Mouse (Mus musculus) CH12.LX (cell line): ENCODE measurements at regions not wholly inside any gene's neighbourhood (a gene's known extent, or its start where the extent isn't known, plus 50 kb on each side); places are given as distances from the start of the nearest gene placed in this dataset.

Experiments used
- DNase-seq: peaks from one replicate; pipeline ENCODE4 v3.0.0-alpha.2; 2013; ENCODE audit errors: extremely low read depth
- H3K27ac ChIP-seq: 2 replicates; pipeline ENCODE4 v1.5.1; 2012; ENCODE audit warnings: low read depth, mild to moderate bottlenecking, control low read depth, moderate library complexity; ENCODE audit not compliant: insufficient read depth
- H3K27me3 ChIP-seq: replicated peaks from 2 replicates; pipeline ENCODE3; 2012; ENCODE audit warnings: inconsistent platforms
- H3K36me3 ChIP-seq, 2 experiments: replicated peaks in 1 of 2; 2 replicates each; pipeline versions ENCODE3 to v1.6.1; 2012; ENCODE audit warnings: inconsistent platforms in 1 of 2, low read length in 1 of 2, mild to moderate bottlenecking in 1 of 2, mixed read lengths in 1 of 2, moderate library complexity in 1 of 2; ENCODE audit not compliant: control insufficient read depth in 1 of 2, insufficient read depth in 1 of 2
- H3K4me1 ChIP-seq, 2 experiments: 2 replicates each; pipeline ENCODE4 v1.6.1; 2012; ENCODE audit warnings: inconsistent platforms in 1 of 2, moderate library complexity in 1 of 2; ENCODE audit not compliant: insufficient read depth in 2 of 2, control insufficient read depth in 1 of 2
- H3K4me2 ChIP-seq: 2 replicates; pipeline ENCODE4 v1.6.1; 2012; ENCODE audit warnings: low read depth, mild to moderate bottlenecking, control low read depth; ENCODE audit not compliant: poor library complexity, insufficient read depth, severe bottlenecking
- H3K4me3 ChIP-seq, 3 experiments: fragments of 150-350 bp in 1 of 3; sonication (generic) in 1 of 3; replicated peaks in 1 of 3; 2 replicates each; pipeline versions ENCODE3 to v1.5.1; 2011 to 2012; ENCODE audit warnings: low read depth in 2 of 3, low read length in 2 of 3, mild to moderate bottlenecking in 2 of 3, moderate library complexity in 2 of 3, control low read depth in 1 of 3, improper control_type of control experiment in 1 of 3, inconsistent platforms in 1 of 3, mixed read lengths in 1 of 3; ENCODE audit not compliant: poor library complexity in 1 of 3
- H3K79me2 ChIP-seq: replicated peaks from 2 replicates; pipeline ENCODE4 v1.6.1; 2012; ENCODE audit warnings: mild to moderate bottlenecking, moderate library complexity; ENCODE audit not compliant: control insufficient read depth, poor library complexity, insufficient read depth, severe bottlenecking; ENCODE audit errors: extremely low read depth
- H3K9ac ChIP-seq: 2 replicates; pipeline ENCODE4 v1.6.1; 2012; ENCODE audit warnings: low read depth, mild to moderate bottlenecking, control low read depth, moderate library complexity; ENCODE audit not compliant: insufficient read depth
- H3K9me3 ChIP-seq: replicated peaks from 2 replicates; pipeline ENCODE3; 2012; ENCODE audit warnings: low read length, inconsistent platforms, mixed read lengths
- BHLHE40 ChIP-seq: IDR thresholded peaks from 2 replicates; pipeline ENCODE4 v1.6.1; 2011; ENCODE audit warnings: mild to moderate bottlenecking, low read depth, low read length, improper control_type of control experiment
- CHD2 ChIP-seq: IDR thresholded peaks from 2 replicates; pipeline ENCODE4 v1.6.1; 2011; ENCODE audit warnings: low read length, improper control_type of control experiment
- E2F4 ChIP-seq: IDR thresholded peaks from 2 replicates; pipeline ENCODE4 v1.6.1; 2011; ENCODE audit warnings: low read depth, low read length, improper control_type of control experiment; ENCODE audit not compliant: insufficient replicate concordance
- EP300 ChIP-seq: IDR thresholded peaks from 2 replicates; pipeline ENCODE4 v1.6.1; 2011; ENCODE audit warnings: low read length, improper control_type of control experiment
- ETS1 ChIP-seq: conservative IDR thresholded peaks from 2 replicates; pipeline ENCODE4 v1.6.1; 2012; ENCODE audit warnings: low read depth, mild to moderate bottlenecking, inconsistent platforms, low read length, improper control_type of control experiment, moderate library complexity
- IRF4 ChIP-seq: IDR thresholded peaks from 2 replicates; pipeline ENCODE4 v1.6.1; 2014; ENCODE audit warnings: low read depth, mild to moderate bottlenecking, inconsistent platforms, low read length, improper control_type of control experiment
- JUN ChIP-seq: IDR thresholded peaks from 2 replicates; pipeline ENCODE4 v1.6.1; 2011; ENCODE audit warnings: low read depth, mild to moderate bottlenecking, low read length, improper control_type of control experiment, moderate library complexity; ENCODE audit not compliant: insufficient read depth
- JUND ChIP-seq: conservative IDR thresholded peaks from 2 replicates; pipeline ENCODE4 v1.6.1; 2011; ENCODE audit warnings: low read depth, low read length, improper control_type of control experiment
- MAFK ChIP-seq: IDR thresholded peaks from 2 replicates; pipeline ENCODE4 v1.6.1; 2011; ENCODE audit warnings: low read length, improper control_type of control experiment; ENCODE audit not compliant: insufficient replicate concordance
- MAX ChIP-seq: IDR thresholded peaks from 2 replicates; pipeline ENCODE4 v1.6.1; 2011; ENCODE audit warnings: low read length, improper control_type of control experiment
- MEF2A ChIP-seq: IDR thresholded peaks from 2 replicates; pipeline ENCODE4 v1.6.1; 2014; ENCODE audit warnings: low read depth, mild to moderate bottlenecking, inconsistent platforms, low read length, improper control_type of control experiment, borderline replicate concordance
- MXI1 ChIP-seq: IDR thresholded peaks from 2 replicates; pipeline ENCODE4 v1.6.1; 2011; ENCODE audit warnings: mild to moderate bottlenecking, low read depth, low read length, improper control_type of control experiment
- MYC ChIP-seq: IDR thresholded peaks from 2 replicates; pipeline ENCODE4 v1.6.1; 2011; ENCODE audit warnings: low read depth, mild to moderate bottlenecking, improper control_type of control experiment, low read length
- NELFE ChIP-seq: IDR thresholded peaks from 2 replicates; pipeline ENCODE4 v1.6.1; 2011; ENCODE audit warnings: low read depth, low read length, improper control_type of control experiment
- NRF1 ChIP-seq: IDR thresholded peaks from 2 replicates; pipeline ENCODE4 v1.6.1; 2014; ENCODE audit warnings: low read depth, mild to moderate bottlenecking, inconsistent platforms, low read length, improper control_type of control experiment, moderate library complexity
- PAX5 ChIP-seq: IDR thresholded peaks from 2 replicates; pipeline ENCODE4 v1.6.1; 2012; ENCODE audit warnings: low read length, inconsistent platforms, mixed read lengths
- POLR2A ChIP-seq: IDR thresholded peaks from 2 replicates; pipeline ENCODE4 v1.6.1; 2011; ENCODE audit warnings: low read depth, mild to moderate bottlenecking, improper control_type of control experiment, low read length
- RAD21 ChIP-seq: IDR thresholded peaks from 2 replicates; pipeline ENCODE4 v1.6.1; 2011; ENCODE audit warnings: low read depth, mild to moderate bottlenecking, low read length, improper control_type of control experiment, moderate library complexity
- RCOR1 ChIP-seq: conservative IDR thresholded peaks from 2 replicates; pipeline ENCODE4 v1.6.1; 2012; ENCODE audit warnings: low read depth, mild to moderate bottlenecking, inconsistent platforms, low read length, improper control_type of control experiment
- SMC3 ChIP-seq: IDR thresholded peaks from 2 replicates; pipeline ENCODE4 v1.6.1; 2011; ENCODE audit warnings: low read depth, low read length, improper control_type of control experiment
- TCF12 ChIP-seq: IDR thresholded peaks from 2 replicates; pipeline ENCODE4 v1.6.1; 2014; ENCODE audit warnings: low read depth, mild to moderate bottlenecking, inconsistent platforms, low read length, improper control_type of control experiment
- UBTF ChIP-seq: IDR thresholded peaks from 2 replicates; pipeline ENCODE4 v1.6.1; 2012; ENCODE audit warnings: low read depth, mild to moderate bottlenecking, inconsistent platforms, low read length, improper control_type of control experiment, moderate library complexity
- USF2 ChIP-seq: conservative IDR thresholded peaks from 2 replicates; pipeline ENCODE4 v1.6.1; 2011; ENCODE audit warnings: low read depth, low read length, improper control_type of control experiment
- ZC3H11A ChIP-seq: IDR thresholded peaks from 2 replicates; pipeline ENCODE4 v1.6.1; 2012; ENCODE audit warnings: low read depth, mild to moderate bottlenecking, inconsistent platforms, low read length, improper control_type of control experiment
- dilution Hi-C: fragments of 300-500 bp; cut with MboI; formaldehyde crosslinking; loops from 2 replicates; pipeline ENCODE4 v1.14.3; 2020; ENCODE audit warnings: low sequenced_read_pairs; ENCODE audit not compliant: extremely low pct_unique_long_range_greater_than_20kb, extremely low pct_ligation_motif_present
- in situ Hi-C: fragments of 300-500 bp; cut with MboI; formaldehyde crosslinking; loops from 3 replicates; pipeline ENCODE4 v1.14.3; 2019; ENCODE audit warnings: low sequenced_read_pairs, low pct_ligation_motif_present, low pct_unique_long_range_greater_than_20kb, mixed read lengths

- Histone ChIP-seq H3K27me3 (no peaks in the 10 kb centered on the region), H3K4me2 (no peak overlapping the region), H3K79me2 (no peaks in the 10 kb centered on the region), H3K9me3 (peaks cover 58% of the 10 kb centered on the region), H3K9ac (no peak overlapping the region), H3K36me3 (no peaks in the 10 kb centered on the region), H3K4me1 (no peaks in the 10 kb centered on the region), H3K27ac (no peak overlapping the region), H3K4me3 (no peak overlapping the region)
- in situ Hi-C loops (no loop called here), dilution Hi-C loops (no loop called here)
- TF ChIP-seq ZC3H11A (no peak), MEF2A (no peak), JUN (no peak), IRF4 (no peak), ETS1 (no peak), POLR2A (no peak)
- no peak for DNase-seq
These were observed 279.6 kb upstream of the Pou3f3 start for GRCm38 (mm10) chr1:42415817-42416538.

DNA sequence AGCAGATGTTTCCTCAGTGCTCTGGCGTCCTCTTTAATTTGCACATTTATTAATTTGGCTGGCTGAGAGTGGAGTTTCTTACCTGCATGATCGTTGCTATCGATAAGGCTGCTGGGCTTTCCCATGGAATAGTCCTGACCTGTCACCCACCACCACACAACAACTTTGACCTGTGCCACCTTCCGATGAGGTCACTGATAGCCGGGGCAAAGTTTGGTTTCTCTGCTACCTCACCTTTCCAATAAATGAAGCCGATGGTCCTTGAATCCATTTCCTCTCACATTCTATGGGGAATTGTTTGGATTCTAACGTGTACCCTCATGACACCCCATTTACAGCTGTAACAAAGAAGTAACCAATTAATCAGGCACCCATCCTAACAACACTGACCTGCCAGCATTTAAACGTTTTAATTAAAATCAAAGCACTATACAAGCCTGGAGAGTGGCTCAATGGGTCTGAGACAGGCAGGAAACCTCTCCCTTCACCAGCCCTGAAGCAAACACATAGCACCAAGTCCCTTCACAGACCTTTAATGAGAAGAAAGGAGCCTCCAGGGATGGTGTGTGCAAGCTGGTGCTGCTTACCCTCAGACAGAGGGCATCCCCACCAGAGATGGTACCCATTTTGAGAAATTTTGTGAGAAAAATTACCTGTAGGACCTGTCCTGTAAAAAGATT, 278.9 kb upstream of the Pou3f3 start:
- no peak overlapping the region for H3K4me2 ChIP-seq
- peaks cover 53% of the 10 kb centered on the region for H3K9me3 ChIP-seq
- H3K36me3 ChIP-seq: no peaks in the 10 kb centered on the region
- dilution Hi-C loops (no loop called here), in situ Hi-C loops (no loop called here)
- no peak for DNase-seq
- no peaks in the 10 kb centered on the region for H3K79me2 ChIP-seq
- H3K4me3 ChIP-seq: no peak overlapping the region
- TF ChIP-seq POLR2A (no peak), USF2 (no peak), JUND (no peak), MAFK (no peak), NELFE (no peak)
- no peak overlapping the region for H3K9ac ChIP-seq
- no peaks in the 10 kb centered on the region for H3K27me3 ChIP-seq
- H3K4me1 ChIP-seq: no peaks in the 10 kb centered on the region
- H3K27ac ChIP-seq: no peak overlapping the region

GRCm38 (mm10) chr1:42417815-42418214, 277.8 kb upstream of the Pou3f3 start:
- DNase-seq: no peak
- Histone ChIP-seq H3K4me1 (no peaks in the 10 kb centered on the region), H3K9ac (no peak overlapping the region), H3K27ac (no peak overlapping the region), H3K4me3 (no peak overlapping the region), H3K79me2 (no peaks in the 10 kb centered on the region), H3K36me3 (no peaks in the 10 kb centered on the region), H3K27me3 (no peaks in the 10 kb centered on the region), H3K9me3 (peaks cover 52% of the 10 kb centered on the region), H3K4me2 (no peak overlapping the region)
- TF ChIP-seq UBTF (no peak), NRF1 (no peak), EP300 (no peak), MYC (no peak), BHLHE40 (no peak), E2F4 (no peak), RCOR1 (no peak), JUN (no peak), USF2 (no peak), JUND (no peak), CHD2 (no peak), MXI1 (no peak), SMC3 (no peak), ZC3H11A (no peak), PAX5 (no peak), RAD21 (no peak), TCF12 (no peak), MAX (no peak)
- dilution Hi-C loops: no loop called here
- in situ Hi-C loops: no loop called here
